Mouse (Mus musculus): ENCODE data around the gene Ago3. TPM values are rescaled to one million over a fixed set of nuclear protein-coding genes. Genes with fewer than 3 reads are reported as not detected.

Ago3 gene
- polyA plus RNA-seq, 1 experiment from 2014 or later, result 17.2 TPM

- peaks cover 7% of the 10 kb centered on the region for H3K4me1 ChIP-seq
- no peaks in the 10 kb centered on the region for H3K36me3 ChIP-seq (ENCODE audit: poor library complexity, severe bottlenecking)
- H3K9ac ChIP-seq, result no peak overlapping the region
- 40% methylated on average over 11 of the region's 11 CpGs for WGBS
- peaks cover 74% of the 10 kb centered on the region for H3K27me3 ChIP-seq
- ATAC-seq, result no peak
- H3K4me2 ChIP-seq, result no peak overlapping the region
- no peak overlapping the region for H3K4me3 ChIP-seq
- no peak overlapping the region for H3K27ac ChIP-seq
- H3K9me3 ChIP-seq (replicated peaks), result no peaks in the 10 kb centered on the region
These were observed 141.9 kb downstream of the Ago3 start for GRCm38 (mm10) chr4:126287302-126287995.

- H3K4me3 ChIP-seq, result peak within 1 kb of the TSS; percentile 35
- H3K9me3 ChIP-seq (replicated peaks), result no peaks in the 10 kb centered on the region
- WGBS, result 2% methylated on average over 27 of the region's 42 CpGs
- ATAC-seq, result no peak
- H3K4me2 ChIP-seq, result peak within 1 kb of the TSS; percentile 59
- no peak within 1 kb of the TSS for H3K27ac ChIP-seq
- peaks cover 7% of the 10 kb centered on the region for H3K4me1 ChIP-seq
- H3K36me3 ChIP-seq (ENCODE audit: poor library complexity, severe bottlenecking), result no peaks in the 10 kb centered on the region
- peaks cover 70% of the 10 kb centered on the region for H3K27me3 ChIP-seq
- peak within 1 kb of the TSS; percentile 34; the same call in 1 of the 2 replicates for H3K9ac ChIP-seq
These were observed 142.9 kb downstream of the Ago3 start, which contains the start of gene Col8a2 for GRCm38 (mm10) chr4:126286492-126286891. Gene Col8a2 (plus strand): TSS chr4:126286793.

- 0 out of 2 replicates have a peak overlapping the region, but pooled peaks have one; percentile 26 for H3K9ac ChIP-seq
- no peaks in the 10 kb centered on the region for H3K36me3 ChIP-seq (ENCODE audit: poor library complexity, severe bottlenecking)
- no peak overlapping the region for H3K4me3 ChIP-seq
- 88% methylated on average over 8 of the region's 8 CpGs for WGBS
- no peak for ATAC-seq
- H3K9me3 ChIP-seq (replicated peaks), result no peaks in the 10 kb centered on the region
- H3K27me3 ChIP-seq, result peaks cover 47% of the 10 kb centered on the region
- no peak overlapping the region for H3K4me2 ChIP-seq
- H3K27ac ChIP-seq, result no peak overlapping the region
- peaks cover 11% of the 10 kb centered on the region for H3K4me1 ChIP-seq
These were observed 145.8 kb downstream of the Ago3 start for GRCm38 (mm10) chr4:126283582-126283981.

GRCm38 (mm10) chr4:126281706-126282105, 147.7 kb downstream of the Ago3 start:
- H3K27ac ChIP-seq, result no peak overlapping the region
- no peak overlapping the region for H3K4me3 ChIP-seq
- H3K9ac ChIP-seq, result no peak overlapping the region
- ATAC-seq, result no peak
- peaks cover 16% of the 10 kb centered on the region for H3K4me1 ChIP-seq
- no peaks in the 10 kb centered on the region for H3K9me3 ChIP-seq (replicated peaks)
- H3K36me3 ChIP-seq (ENCODE audit: poor library complexity, severe bottlenecking), result no peaks in the 10 kb centered on the region
- peaks cover 28% of the 10 kb centered on the region for H3K27me3 ChIP-seq
- 77% methylated on average over 9 of the region's 9 CpGs for WGBS
- H3K4me2 ChIP-seq, result no peak overlapping the region

Other genes starting within 250 kb of the Ago3 start
- gene Thrap3, start 226.8 kb downstream of the Ago3 start, polyA plus RNA-seq (2015; fragmentation: Nextera tagmentation; extraction: Ambion mirVana), result 194 and 202 TPM in 2 replicates
- gene Map7d1, start 173.2 kb downstream of the Ago3 start, polyA plus RNA-seq (2015; fragmentation: Nextera tagmentation; extraction: Ambion mirVana), result 53.5 and 58.2 TPM in 2 replicates
- 141 and 143 TPM in 2 replicates for gene Trappc3, start 167.2 kb downstream of the Ago3 start, polyA plus RNA-seq (2015; fragmentation: Nextera tagmentation; extraction: Ambion mirVana)
- gene Col8a2, start 142.8 kb downstream of the Ago3 start, polyA plus RNA-seq (2015; fragmentation: Nextera tagmentation; extraction: Ambion mirVana), result 0.96 and 1.4 TPM in 2 replicates
- 70.9 and 81.6 TPM in 2 replicates for gene Adprhl2, start 107.9 kb downstream of the Ago3 start, polyA plus RNA-seq (2015; fragmentation: Nextera tagmentation; extraction: Ambion mirVana)
- 10.0 and 11.2 TPM in 2 replicates for gene Tekt2, start 103.9 kb downstream of the Ago3 start, polyA plus RNA-seq (2015; fragmentation: Nextera tagmentation; extraction: Ambion mirVana)
- 18.5 and 21.9 TPM in 2 replicates for gene Ago1, start 39.0 kb upstream of the Ago3 start, polyA plus RNA-seq (2015; fragmentation: Nextera tagmentation; extraction: Ambion mirVana)
- gene Ago4, start 103.9 kb upstream of the Ago3 start, polyA plus RNA-seq (2015; fragmentation: Nextera tagmentation; extraction: Ambion mirVana), result 5.8 and 6.4 TPM in 2 replicates
- 41.9 and 43.3 TPM in 2 replicates for gene Clspn, start 127.4 kb upstream of the Ago3 start, polyA plus RNA-seq (2015; fragmentation: Nextera tagmentation; extraction: Ambion mirVana)
- gene 5730409E04Rik, start 180.3 kb upstream of the Ago3 start, polyA plus RNA-seq (2015; fragmentation: Nextera tagmentation; extraction: Ambion mirVana), result 2.2 and 2.4 TPM in 2 replicates
- 526 and 541 TPM in 2 replicates for gene Psmb2, start 248.1 kb upstream of the Ago3 start, polyA plus RNA-seq (2015; fragmentation: Nextera tagmentation; extraction: Ambion mirVana)